Mouse (Mus musculus): ENCODE measurements around the gene Cd320. TPM values are rescaled to one million over a fixed set of nuclear protein-coding genes. Genes with fewer than 3 reads are reported as not detected.
"Not testable (repeated sequence)": the region's sequence is repeated elsewhere in the genome, so short reads cannot be mapped to it uniquely, and the experiment has no call there.

The Cd320 gene
- polyA plus RNA-seq, 1 experiment from 2014 or later, result 43.8 TPM

- Histone ChIP-seq H3K9me3 (replicated peaks) (no peaks in the 10 kb centered on the region), H3K9ac (peak overlapping the region; percentile 87; the same call in 1 of the 2 replicates), H3K4me1 (replicated peaks) (peaks cover 48% of the 10 kb centered on the region), H3K27ac (ENCODE audit: poor library complexity, severe bottlenecking) (no peak overlapping the region), H3K4me3 (peak overlapping the region; percentile 79), H3K27me3 (replicated peaks) (no peaks in the 10 kb centered on the region), H3K4me2 (peak overlapping the region; percentile 84), H3K36me3 (peaks cover 44% of the 10 kb centered on the region)
- ATAC-seq (ENCODE audit: insufficient number of reproducible peaks, low FRiP score), result no peak
- 83% methylated on average over 8 of the region's 8 CpGs for WGBS
Observed at GRCm38 (mm10) chr17:33825462-33825861, 17.4 kb upstream of the Cd320 start.

GRCm38 (mm10) chr17:33826850-33827249 is 16.0 kb upstream of the Cd320 start:
- WGBS, result 0% methylated on average over 3 of the region's 3 CpGs
- Histone ChIP-seq H3K4me2 (no peak overlapping the region), H3K4me3 (no peak overlapping the region), H3K36me3 (peaks cover 46% of the 10 kb centered on the region), H3K9me3 (replicated peaks) (no peaks in the 10 kb centered on the region), H3K9ac (no peak overlapping the region), H3K4me1 (replicated peaks) (peaks cover 42% of the 10 kb centered on the region), H3K27me3 (replicated peaks) (no peaks in the 10 kb centered on the region), H3K27ac (ENCODE audit: poor library complexity, severe bottlenecking) (no peak overlapping the region)
- ATAC-seq (ENCODE audit: insufficient number of reproducible peaks, low FRiP score), result no peak

- H3K9ac ChIP-seq, result no peak overlapping the region
- 53% methylated on average over 2 of the region's 2 CpGs for WGBS
- no peak overlapping the region for H3K4me2 ChIP-seq
- H3K4me1 ChIP-seq (replicated peaks), result peaks cover 25% of the 10 kb centered on the region
- ATAC-seq (ENCODE audit: insufficient number of reproducible peaks, low FRiP score), result no peak
- H3K27ac ChIP-seq (ENCODE audit: poor library complexity, severe bottlenecking), result peak overlapping the region; percentile 14; the same call in 1 of the 2 replicates
- H3K4me3 ChIP-seq, result no peak overlapping the region
- no peaks in the 10 kb centered on the region for H3K27me3 ChIP-seq (replicated peaks)
- H3K9me3 ChIP-seq (replicated peaks), result no peaks in the 10 kb centered on the region
- H3K36me3 ChIP-seq, result peaks cover 50% of the 10 kb centered on the region
Observed at GRCm38 (mm10) chr17:33828892-33829291, 14.0 kb upstream of the Cd320 start.

GRCm38 (mm10) chr17:33829561-33829960 is 13.3 kb upstream of the Cd320 start:
- ATAC-seq (ENCODE audit: insufficient number of reproducible peaks, low FRiP score), result no peak
- no peak overlapping the region for H3K9ac ChIP-seq
- H3K4me1 ChIP-seq (replicated peaks), result peaks cover 25% of the 10 kb centered on the region
- H3K9me3 ChIP-seq (replicated peaks), result no peaks in the 10 kb centered on the region
- 92% methylated on average over 10 of the region's 10 CpGs for WGBS
- H3K27ac ChIP-seq (ENCODE audit: poor library complexity, severe bottlenecking), result peak overlapping the region; percentile 14; the same call in 1 of the 2 replicates
- peaks cover 56% of the 10 kb centered on the region for H3K36me3 ChIP-seq
- no peaks in the 10 kb centered on the region for H3K27me3 ChIP-seq (replicated peaks)
- H3K4me2 ChIP-seq, result no peak overlapping the region
- H3K4me3 ChIP-seq, result no peak overlapping the region

GRCm38 (mm10) chr17:33844196-33844595 is 1.3 kb downstream of the Cd320 start:
- WGBS, result 71% methylated on average over 1 of the region's 1 CpGs
- H3K36me3 ChIP-seq, result peaks cover 9% of the 10 kb centered on the region
- H3K27me3 ChIP-seq (replicated peaks), result no peaks in the 10 kb centered on the region
- H3K9ac ChIP-seq, result no peak overlapping the region
- no peaks in the 10 kb centered on the region for H3K9me3 ChIP-seq (replicated peaks)
- ATAC-seq (ENCODE audit: insufficient number of reproducible peaks, low FRiP score), result no peak
- H3K4me3 ChIP-seq, result no peak overlapping the region
- peaks cover 16% of the 10 kb centered on the region for H3K4me1 ChIP-seq (replicated peaks)
- H3K27ac ChIP-seq (ENCODE audit: poor library complexity, severe bottlenecking), result no peak overlapping the region
- 0 out of 2 replicates have a peak overlapping the region, but pooled peaks have one; percentile 90 for H3K4me2 ChIP-seq

GRCm38 (mm10) chr17:33848139-33848538 is 5.2 kb downstream of the Cd320 start:
- H3K9ac ChIP-seq, result no peak overlapping the region
- no peak overlapping the region for H3K27ac ChIP-seq (ENCODE audit: poor library complexity, severe bottlenecking)
- 57% methylated on average over 8 of the region's 8 CpGs for WGBS
- no peaks in the 10 kb centered on the region for H3K27me3 ChIP-seq (replicated peaks)
- ATAC-seq (ENCODE audit: insufficient number of reproducible peaks, low FRiP score), result no peak
- 0 out of 2 replicates have a peak, but pooled peaks cover 10% of the 10 kb centered on the region for H3K36me3 ChIP-seq
- no peaks in the 10 kb centered on the region for H3K9me3 ChIP-seq (replicated peaks)
- no peak overlapping the region for H3K4me3 ChIP-seq
- peaks cover 12% of the 10 kb centered on the region for H3K4me1 ChIP-seq (replicated peaks)
- no peak overlapping the region for H3K4me2 ChIP-seq

GRCm38 (mm10) chr17:33851331-33851730 is 8.4 kb downstream of the Cd320 start:
- H3K9me3 ChIP-seq (replicated peaks), result no peaks in the 10 kb centered on the region
- H3K4me3 ChIP-seq, result no peak overlapping the region
- H3K27ac ChIP-seq (ENCODE audit: poor library complexity, severe bottlenecking), result no peak overlapping the region
- 65% methylated on average over 1 of the region's 1 CpGs for WGBS
- no peak overlapping the region for H3K4me2 ChIP-seq
- H3K4me1 ChIP-seq (replicated peaks), result no peaks in the 10 kb centered on the region
- no peaks in the 10 kb centered on the region for H3K27me3 ChIP-seq (replicated peaks)
- ATAC-seq (ENCODE audit: insufficient number of reproducible peaks, low FRiP score), result no peak
- H3K36me3 ChIP-seq, result 0 out of 2 replicates have a peak, but pooled peaks cover 10% of the 10 kb centered on the region
- H3K9ac ChIP-seq, result no peak overlapping the region

GRCm38 (mm10) chr17:33857816-33858215 is 14.9 kb downstream of the Cd320 start:
- H3K9me3 ChIP-seq (replicated peaks), result peaks cover 3% of the 10 kb centered on the region; the same call in 1 of the 2 replicates
- ATAC-seq (ENCODE audit: insufficient number of reproducible peaks, low FRiP score), result no peak
- 79% methylated on average over 4 of the region's 4 CpGs for WGBS

GRCm38 (mm10) chr17:33865330-33866030 is 22.6 kb downstream of the Cd320 start:
- 21% methylated on average over 9 of the region's 9 CpGs for WGBS
- Histone ChIP-seq H3K4me1 (replicated peaks) (peaks cover 4% of the 10 kb centered on the region), H3K9ac (no peak overlapping the region), H3K36me3 (no peaks in the 10 kb centered on the region), H3K4me2 (peak overlapping the region; percentile 36), H3K27ac (ENCODE audit: poor library complexity, severe bottlenecking) (no peak overlapping the region), H3K27me3 (replicated peaks) (no peaks in the 10 kb centered on the region), H3K4me3 (no peak overlapping the region), H3K9me3 (replicated peaks) (no peaks in the 10 kb centered on the region)
- no peak for ATAC-seq (ENCODE audit: insufficient number of reproducible peaks, low FRiP score)

More at GRCm38 (mm10) chr17:33857816-33858215, 14.9 kb downstream of the Cd320 start:
- H3K27me3 ChIP-seq (replicated peaks), result no peaks in the 10 kb centered on the region
- H3K36me3 ChIP-seq, result no peaks in the 10 kb centered on the region
- no peaks in the 10 kb centered on the region for H3K4me1 ChIP-seq (replicated peaks)
- no peak overlapping the region for H3K9ac ChIP-seq
- no peak overlapping the region for H3K4me3 ChIP-seq
- no peak overlapping the region for H3K27ac ChIP-seq (ENCODE audit: poor library complexity, severe bottlenecking)
- H3K4me2 ChIP-seq, result no peak overlapping the region

- not testable (repeated sequence) for ATAC-seq (ENCODE audit: insufficient number of reproducible peaks, low FRiP score); H3K27me3 ChIP-seq (replicated peaks); H3K9ac ChIP-seq; H3K9me3 ChIP-seq (replicated peaks); H3K4me2 ChIP-seq; H3K4me1 ChIP-seq (replicated peaks); H3K4me3 ChIP-seq; H3K27ac ChIP-seq (ENCODE audit: poor library complexity, severe bottlenecking)
- 73% methylated on average over 5 of the region's 12 CpGs for WGBS
- H3K36me3 ChIP-seq, result peaks cover 31% of the 10 kb centered on the region
Observed at GRCm38 (mm10) chr17:33873537-33873936, 30.6 kb downstream of the Cd320 start, which contains the start of gene Gm7029. Gene Gm7029, plus strand, starts transcription at chr17:33873837.

GRCm38 (mm10) chr17:33874411-33874810 is 31.5 kb downstream of the Cd320 start:
- peak; percentile 45; the same call in 1 of the 2 replicates for ATAC-seq (ENCODE audit: insufficient number of reproducible peaks, low FRiP score)
- H3K9ac ChIP-seq, result no peak overlapping the region
- H3K9me3 ChIP-seq (replicated peaks), result no peaks in the 10 kb centered on the region
- no peak overlapping the region for H3K4me3 ChIP-seq
- 68% methylated on average over 11 of the region's 11 CpGs for WGBS
- H3K27ac ChIP-seq (ENCODE audit: poor library complexity, severe bottlenecking), result no peak overlapping the region
- H3K4me1 ChIP-seq (replicated peaks), result no peaks in the 10 kb centered on the region
- peaks cover 38% of the 10 kb centered on the region for H3K36me3 ChIP-seq
- no peak overlapping the region for H3K4me2 ChIP-seq
- no peaks in the 10 kb centered on the region for H3K27me3 ChIP-seq (replicated peaks)
